Mouse (Mus musculus) hindbrain, embryonic 11.5 days (tissue): ENCODE data around the gene Atf7. TPM values are rescaled to one million over a fixed set of nuclear protein-coding genes. Genes with fewer than 3 reads are reported as not detected.
A peak's percentile ranks its signal among the peaks of the same experiment; 100 is the strongest.

Experiments
- ATAC-seq: fragments of 200-750 bp; cut with Nextera tagmentation; 2 replicates; pipeline ENCODE4 v1.8.0; 2017; ENCODE audit warnings: mild to moderate bottlenecking, moderate TSS enrichment, moderate library complexity; ENCODE audit not compliant: low FRiP score
- DNase-seq: peaks from one replicate; pipeline ENCODE4 v3.0.0-alpha.2; 2015; ENCODE audit warnings: low spot score
- H3K27ac ChIP-seq: fragments of 300-500 bp; sonication (generic); 2 replicates; pipeline ENCODE4 v1.5.1; 2014; ENCODE audit warnings: mild to moderate bottlenecking, low read depth, low read length
- H3K27me3 ChIP-seq: fragments of 300-500 bp; sonication (generic); 2 replicates; pipeline ENCODE4 v1.6.1; 2014; ENCODE audit warnings: mild to moderate bottlenecking, low read length, moderate library complexity, mixed read lengths; ENCODE audit not compliant: control insufficient read depth, insufficient read depth
- H3K36me3 ChIP-seq: fragments of 300-500 bp; sonication (generic); 2 replicates; pipeline ENCODE4 v1.6.1; 2014; ENCODE audit warnings: mild to moderate bottlenecking, low read length, moderate library complexity, mixed read lengths; ENCODE audit not compliant: control insufficient read depth, insufficient read depth
- H3K4me1 ChIP-seq: fragments of 300-500 bp; sonication (generic); replicated peaks from 2 replicates; pipeline ENCODE4 v1.6.1; 2014; ENCODE audit warnings: low read length, mixed read lengths; ENCODE audit not compliant: control insufficient read depth, insufficient read depth
- H3K4me2 ChIP-seq: fragments of 300-500 bp; sonication (generic); replicated peaks from 2 replicates; pipeline ENCODE4 v1.6.1; 2014; ENCODE audit warnings: mild to moderate bottlenecking, low read depth, low read length
- H3K4me3 ChIP-seq: fragments of 300-500 bp; sonication (generic); 2 replicates; pipeline ENCODE4 v1.5.1; 2014; ENCODE audit warnings: low read depth, low read length
- H3K9ac ChIP-seq: fragments of 300-500 bp; sonication (generic); 2 replicates; pipeline ENCODE4 v1.6.1; 2014; ENCODE audit warnings: low read depth, low read length
- H3K9me3 ChIP-seq: fragments of 300-500 bp; sonication (generic); 2 replicates; pipeline ENCODE4 v1.6.1; 2016; ENCODE audit warnings: low read length; ENCODE audit not compliant: control insufficient read depth
- WGBS: fragments of 180-500 bp; shearing (Covaris S2); extraction: QIAGEN DNeasy Blood & Tissue Kit; methylation state at CpG from one replicate; pipeline ENCODE4 v1.1.7; 2014; 5-methylcytosine and 5-hydroxymethylcytosine counted together
- polyA plus RNA-seq: library from polyadenylated mRNA; unstranded; fragments of >200 nt; fragmentation: Nextera tagmentation; extraction: Ambion mirVana; gene quantifications from 2 replicates; pipeline ENCODE4 v1.2.1, GENCODE M21; 2014

The Atf7 gene
- polyA plus RNA-seq, 1 experiment from 2014 or later, result 14.7 TPM

- H3K9me3 ChIP-seq, result no peaks in the 10 kb centered on the region
- H3K9ac ChIP-seq, result no peak overlapping the region
- H3K4me3 ChIP-seq, result no peak overlapping the region
- no peaks in the 10 kb centered on the region for H3K36me3 ChIP-seq
- DNase-seq, result no peak
- no peaks in the 10 kb centered on the region for H3K4me1 ChIP-seq
- no peaks in the 10 kb centered on the region for H3K27me3 ChIP-seq
- 91% methylated on average over 1 of the region's 1 CpGs for WGBS
- H3K27ac ChIP-seq, result no peak overlapping the region
- no peak for ATAC-seq
- no peak overlapping the region for H3K4me2 ChIP-seq
Observed at GRCm38 (mm10) chr15:102528396-102528795, 96.9 kb downstream of the Atf7 start.

DNA sequence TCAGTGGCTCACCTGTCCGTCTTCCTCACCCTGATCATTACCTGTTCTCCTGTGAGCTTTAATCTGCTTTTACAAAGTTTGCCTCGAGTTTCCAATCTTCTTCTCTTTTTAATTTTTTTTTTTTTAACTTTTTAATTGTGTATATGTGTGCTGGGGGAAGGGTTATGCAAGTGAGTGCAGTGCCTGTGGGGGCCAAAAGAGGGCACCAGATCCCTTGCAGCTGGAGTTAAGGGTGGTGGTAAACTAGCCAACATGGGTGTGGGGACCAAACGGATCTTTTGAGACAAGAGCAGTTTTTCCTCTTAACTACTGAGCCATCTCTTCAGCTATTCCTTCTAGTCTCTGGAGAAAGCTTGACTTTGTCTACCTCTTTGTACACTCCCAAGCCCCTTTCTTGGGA, 97.3 kb downstream of the Atf7 start:
- no peak overlapping the region for H3K4me2 ChIP-seq
- H3K9ac ChIP-seq, result no peak overlapping the region
- 73% methylated on average over 3 of the region's 3 CpGs for WGBS
- no peaks in the 10 kb centered on the region for H3K27me3 ChIP-seq
- no peaks in the 10 kb centered on the region for H3K4me1 ChIP-seq
- ATAC-seq, result no peak
- H3K27ac ChIP-seq, result no peak overlapping the region
- H3K4me3 ChIP-seq, result no peak overlapping the region
- H3K36me3 ChIP-seq, result no peaks in the 10 kb centered on the region
- H3K9me3 ChIP-seq, result no peaks in the 10 kb centered on the region
- DNase-seq, result no peak

DNA sequence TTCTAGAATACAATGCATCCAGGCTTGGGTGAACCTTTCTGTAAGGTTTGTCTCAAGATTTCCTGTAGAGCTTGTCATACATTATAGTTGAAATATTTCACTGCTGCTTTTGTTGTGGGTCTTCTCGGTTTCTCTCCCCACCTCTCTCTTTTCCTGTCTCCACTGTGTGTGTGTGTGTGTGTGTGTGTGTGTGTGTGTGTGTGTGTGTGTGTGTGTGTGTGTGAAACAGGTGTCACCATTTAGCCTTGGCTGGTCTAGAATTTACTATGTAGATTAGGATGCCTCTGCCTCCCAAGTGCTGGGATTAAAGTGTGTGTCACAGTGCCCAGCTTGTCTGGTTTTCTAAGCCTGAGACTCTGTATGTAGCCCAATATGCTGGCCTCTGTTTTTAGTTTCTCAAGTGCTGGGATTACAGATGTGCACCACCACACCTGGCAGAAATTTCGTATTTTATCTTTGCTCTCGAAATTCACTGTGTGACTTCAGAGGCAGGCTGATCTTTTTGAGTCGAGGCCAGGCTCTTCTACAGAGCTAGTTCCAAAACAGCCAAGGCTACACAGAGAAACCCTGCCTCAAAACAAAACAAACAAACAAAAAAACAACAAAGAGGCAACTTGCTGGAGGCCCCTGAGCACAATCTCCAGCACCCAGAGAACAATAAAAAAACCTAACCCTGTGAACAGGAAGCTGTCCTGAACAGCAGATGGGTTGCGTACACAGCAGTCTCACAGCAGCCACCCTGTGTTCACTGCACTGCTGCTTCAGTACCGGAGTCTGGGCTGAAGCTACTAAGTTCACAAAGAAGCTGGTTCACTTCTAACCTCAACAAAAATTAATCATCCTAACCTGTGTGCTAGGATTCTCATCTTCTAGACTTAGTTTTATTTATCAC, 98.9 kb downstream of the Atf7 start:
- H3K4me2 ChIP-seq, result no peak overlapping the region
- no peaks in the 10 kb centered on the region for H3K4me1 ChIP-seq
- H3K27ac ChIP-seq, result no peak overlapping the region
- WGBS, result 89% methylated on average over 6 of the region's 6 CpGs
- H3K4me3 ChIP-seq, result no peak overlapping the region
- H3K27me3 ChIP-seq, result no peaks in the 10 kb centered on the region
- H3K36me3 ChIP-seq, result 0 out of 2 replicates have a peak, but pooled peaks cover 3% of the 10 kb centered on the region
- H3K9me3 ChIP-seq, result no peaks in the 10 kb centered on the region
- no peak for DNase-seq
- H3K9ac ChIP-seq, result no peak overlapping the region
- no peak for ATAC-seq

DNA sequence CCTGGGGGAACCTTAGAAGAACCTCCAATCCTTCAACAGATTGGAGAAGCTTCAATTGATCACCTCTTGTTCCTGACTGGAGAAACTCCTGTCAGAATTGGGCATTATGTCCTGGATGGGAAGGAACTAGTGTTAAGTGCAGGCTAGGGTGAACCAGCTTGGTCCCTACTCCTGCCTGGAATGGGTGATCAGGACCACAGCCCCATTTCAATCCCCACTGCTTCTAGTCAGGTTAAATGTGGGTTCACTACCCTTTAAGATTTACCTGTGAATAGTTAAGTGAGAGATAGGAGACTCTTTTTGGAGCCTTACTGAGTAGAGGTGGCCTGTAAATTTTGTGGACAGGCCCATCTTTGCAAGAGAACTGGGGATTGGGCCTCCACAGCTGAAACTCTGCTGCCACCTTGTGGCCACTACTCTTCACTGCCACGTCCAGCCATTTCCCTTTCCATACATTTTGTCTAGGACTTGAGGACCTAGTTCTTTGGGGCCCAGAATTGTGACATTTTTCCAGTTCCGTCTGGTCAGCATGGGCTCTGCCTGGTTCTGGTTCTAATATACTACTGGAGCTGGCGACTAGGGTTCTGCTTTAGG, 100.3 kb downstream of the Atf7 start, which contains the start of gene Npff:
Npff (minus strand) TSS at position 51 of the 594 bp plus-strand sequence.
- Histone ChIP-seq H3K4me1 (no peaks in the 10 kb centered on the region), H3K4me2 (no peak within 1 kb of the TSS), H3K36me3 (0 out of 2 replicates have a peak, but pooled peaks cover 3% of the 10 kb centered on the region), H3K27me3 (no peaks in the 10 kb centered on the region), H3K9ac (no peak within 1 kb of the TSS), H3K9me3 (no peaks in the 10 kb centered on the region), H3K4me3 (no peak within 1 kb of the TSS), H3K27ac (no peak within 1 kb of the TSS)
- 6% methylated on average over 3 of the region's 3 CpGs for WGBS
- DNase-seq, result peak; percentile 89
- peak; percentile 49; the same call in 1 of the 2 replicates for ATAC-seq

DNA sequence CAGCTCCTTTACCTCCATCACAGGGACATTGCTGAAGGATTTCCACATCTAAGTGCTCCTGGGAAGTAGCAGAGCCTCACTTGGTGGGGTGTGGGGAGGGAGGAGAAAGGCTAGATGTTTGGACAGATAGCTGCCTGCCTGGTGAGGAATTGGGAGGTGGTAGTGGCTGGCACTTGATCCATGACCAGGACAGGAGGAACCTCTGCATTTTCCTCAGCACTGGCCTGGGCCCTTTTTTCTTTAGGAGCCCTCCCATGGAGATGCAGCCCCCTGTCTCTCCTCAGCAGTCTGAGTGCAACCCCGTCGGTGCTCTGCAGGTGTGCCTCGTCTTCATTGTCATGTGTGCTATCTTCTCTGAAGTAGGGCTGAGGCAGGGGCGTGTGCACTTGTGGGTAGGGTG, 103.8 kb downstream of the Atf7 start:
- Histone ChIP-seq H3K4me1 (peaks cover 2% of the 10 kb centered on the region; the same call in 1 of the 2 replicates), H3K27me3 (no peaks in the 10 kb centered on the region), H3K27ac (no peak overlapping the region), H3K4me2 (no peak overlapping the region), H3K9me3 (no peaks in the 10 kb centered on the region), H3K36me3 (0 out of 2 replicates have a peak, but pooled peaks cover 3% of the 10 kb centered on the region), H3K9ac (no peak overlapping the region), H3K4me3 (no peak overlapping the region)
- DNase-seq (no peak), ATAC-seq (no peak)
- 78% methylated on average over 4 of the region's 4 CpGs for WGBS

- ATAC-seq, result no peak
- no peak overlapping the region for H3K27ac ChIP-seq
- H3K36me3 ChIP-seq, result 0 out of 2 replicates have a peak, but pooled peaks cover 3% of the 10 kb centered on the region
- H3K9ac ChIP-seq, result no peak overlapping the region
- no peak overlapping the region for H3K4me3 ChIP-seq
- no peak overlapping the region for H3K4me2 ChIP-seq
- H3K9me3 ChIP-seq, result no peaks in the 10 kb centered on the region
- H3K27me3 ChIP-seq, result no peaks in the 10 kb centered on the region
- H3K4me1 ChIP-seq, result peaks cover 5% of the 10 kb centered on the region
- 88% methylated on average over 4 of the region's 4 CpGs for WGBS
- no peak for DNase-seq
Observed at GRCm38 (mm10) chr15:102520416-102520815, 104.8 kb downstream of the Atf7 start.

- Histone ChIP-seq H3K36me3 (0 out of 2 replicates have a peak, but pooled peaks cover 3% of the 10 kb centered on the region), H3K4me1 (peaks cover 5% of the 10 kb centered on the region), H3K4me3 (peak overlapping the region; percentile 60), H3K4me2 (peak overlapping the region; percentile 82), H3K27me3 (no peaks in the 10 kb centered on the region), H3K9me3 (no peaks in the 10 kb centered on the region), H3K27ac (no peak overlapping the region), H3K9ac (peak overlapping the region; percentile 91)
- DNase-seq (no peak), ATAC-seq (no peak)
- WGBS, result 85% methylated on average over 15 of the region's 17 CpGs
Observed at GRCm38 (mm10) chr15:102519211-102520141, 105.8 kb downstream of the Atf7 start.

GRCm38 (mm10) chr15:102518859-102519201, 106.4 kb downstream of the Atf7 start:
- Histone ChIP-seq H3K4me3 (peak overlapping the region; percentile 60), H3K4me1 (peaks cover 5% of the 10 kb centered on the region), H3K9ac (peak overlapping the region; percentile 91), H3K4me2 (peak overlapping the region; percentile 82), H3K36me3 (0 out of 2 replicates have a peak, but pooled peaks cover 3% of the 10 kb centered on the region), H3K9me3 (no peaks in the 10 kb centered on the region), H3K27ac (peak overlapping the region; percentile 97), H3K27me3 (no peaks in the 10 kb centered on the region)
- 21% methylated on average over 9 of the region's 9 CpGs for WGBS
- ATAC-seq, result no peak; the same call in none of the 2 replicates
- no peak for DNase-seq
